Mouse (Mus musculus) small intestine, adult 2 months (tissue): ENCODE data around the gene Bbof1.

Source experiments
- CTCF ChIP-seq: fragments of 200-500 bp; IDR thresholded peaks from 2 replicates; pipeline ENCODE4 v1.5.1; 2012; ENCODE audit warnings: low read depth, mild to moderate bottlenecking, control low read depth, inconsistent platforms, low read length, moderate library complexity, mixed read lengths; ENCODE audit not compliant: insufficient replicate concordance, insufficient read length; ENCODE audit errors: extremely low read depth
- POLR2A ChIP-seq: fragments of 200-500 bp; IDR thresholded peaks from 2 replicates; pipeline ENCODE4 v1.6.1; 2012; ENCODE audit warnings: low read depth, mild to moderate bottlenecking, control low read depth, inconsistent platforms, low read length, moderate library complexity

DNA sequence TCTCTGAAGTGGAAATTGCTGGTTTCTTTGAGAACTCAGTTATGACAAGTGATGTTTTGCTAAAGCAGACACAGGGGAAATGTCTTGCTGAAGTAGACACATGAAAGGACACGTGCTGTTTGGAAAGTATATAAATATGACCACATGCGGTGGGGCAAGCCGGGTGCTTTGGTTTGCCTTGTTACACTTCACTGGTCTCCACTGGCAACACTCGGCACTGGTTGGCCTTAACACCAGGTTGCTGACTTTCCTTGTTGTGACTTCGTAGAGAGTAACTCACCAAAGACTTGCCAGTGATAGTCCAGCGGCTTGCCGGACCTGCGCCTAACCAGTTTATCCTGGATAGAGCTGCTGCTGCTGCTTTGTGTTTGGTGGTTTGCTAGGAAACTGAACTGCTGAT is 20.8 kb upstream of the Bbof1 start:
- no peak for TF ChIP-seq CTCF
- TF ChIP-seq POLR2A: no peak
